Mouse (Mus musculus): Measurements from ENCODE around the gene Tmem50a.
"Not testable (repeated sequence)": the region's sequence is repeated elsewhere in the genome, so short reads cannot be mapped to it uniquely, and the experiment has no call there.

Tmem50a gene

GRCm38 (mm10) chr4:134922925-134923244 is 8.1 kb upstream of the Tmem50a start:
- peak; percentile 79 to 88 for DNase-seq

DNA sequence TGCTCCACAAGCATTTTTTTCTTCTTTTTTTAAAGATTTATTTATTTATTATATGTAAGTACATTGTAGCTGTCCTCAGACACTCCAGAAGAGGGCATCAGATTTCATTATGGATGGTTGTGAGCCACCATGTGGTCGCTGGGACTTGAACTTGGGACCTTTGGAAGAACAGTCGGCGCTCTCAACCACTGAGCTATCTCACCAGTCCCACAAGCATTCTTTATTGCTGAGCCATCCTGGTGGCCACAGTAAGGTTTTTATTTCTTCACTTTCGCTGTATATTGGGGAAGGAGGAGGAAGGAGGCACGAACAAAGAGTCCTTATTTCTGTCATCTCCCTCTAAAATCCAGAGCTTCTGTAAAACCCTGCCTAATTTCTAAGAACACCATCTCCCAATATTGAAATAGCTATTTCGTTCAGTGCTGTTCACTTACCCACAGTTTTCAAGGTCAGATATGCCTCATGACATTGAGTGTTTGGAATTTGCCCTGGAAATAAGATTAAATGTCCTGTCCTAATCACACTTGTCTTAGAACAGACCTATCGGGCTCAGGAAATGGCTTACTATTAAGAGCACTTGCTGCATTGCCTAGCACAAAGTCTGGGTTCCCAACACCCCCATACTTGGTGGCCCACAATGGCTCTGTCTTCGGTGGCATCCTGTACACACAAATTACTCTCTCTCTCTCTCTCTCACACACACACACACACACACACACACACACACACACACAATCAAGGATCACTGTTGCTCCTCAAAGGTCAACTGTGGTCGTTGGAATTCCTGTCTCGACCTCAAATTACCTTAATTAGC is 7.5 kb upstream of the Tmem50a start:
- DNase-seq, result no peak

- no peak for DNase-seq
These were observed 6.9 kb upstream of the Tmem50a start for GRCm38 (mm10) chr4:134921703-134922102.

- no peak for DNase-seq
These were observed 5.8 kb upstream of the Tmem50a start for GRCm38 (mm10) chr4:134920631-134921030.

GRCm38 (mm10) chr4:134919733-134920540 is 5.1 kb upstream of the Tmem50a start:
- DNase-seq, result no peak

- peak; percentile 58 to 66 for DNase-seq
These were observed 3.6 kb upstream of the Tmem50a start for GRCm38 (mm10) chr4:134918381-134918780.

- DNase-seq, result no peak
These were observed 2.4 kb upstream of the Tmem50a start for GRCm38 (mm10) chr4:134917194-134917593.

- DNase-seq, result peak; percentile 15 to 21
These were observed 613 bp upstream of the Tmem50a start for GRCm38 (mm10) chr4:134915223-134916050.

- no peak for DNase-seq
These were observed 531 bp downstream of the Tmem50a start for GRCm38 (mm10) chr4:134914122-134914863.

GRCm38 (mm10) chr4:134913413-134913812 is 1.4 kb downstream of the Tmem50a start:
- DNase-seq, result peak; percentile 87 to 88

GRCm38 (mm10) chr4:134911406-134911805 is 3.4 kb downstream of the Tmem50a start:
- DNase-seq, result not testable (repeated sequence)

GRCm38 (mm10) chr4:134903046-134903445 is 11.8 kb downstream of the Tmem50a start:
- no peak for DNase-seq

DNA sequence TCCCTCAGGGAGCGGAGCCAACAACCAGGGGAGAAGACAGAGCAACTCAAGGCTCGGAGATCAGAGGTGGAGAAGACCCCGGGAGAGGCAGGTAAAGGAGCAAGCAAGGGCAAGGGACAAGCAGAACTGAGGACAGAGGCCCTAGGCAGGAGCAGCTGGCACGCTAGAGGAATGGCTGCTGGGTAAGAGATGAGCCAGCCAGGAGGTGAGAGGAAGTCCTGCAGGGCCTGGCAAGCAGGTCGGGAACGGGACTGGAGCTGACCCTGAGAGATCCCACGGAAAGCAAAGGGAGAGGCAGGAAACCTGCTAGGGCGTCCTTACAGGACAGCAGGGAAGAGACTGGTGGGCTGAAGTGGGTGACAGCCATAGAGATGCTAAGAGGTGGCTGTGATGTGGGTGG is 13.7 kb downstream of the Tmem50a start:
- no peak for DNase-seq

DNA sequence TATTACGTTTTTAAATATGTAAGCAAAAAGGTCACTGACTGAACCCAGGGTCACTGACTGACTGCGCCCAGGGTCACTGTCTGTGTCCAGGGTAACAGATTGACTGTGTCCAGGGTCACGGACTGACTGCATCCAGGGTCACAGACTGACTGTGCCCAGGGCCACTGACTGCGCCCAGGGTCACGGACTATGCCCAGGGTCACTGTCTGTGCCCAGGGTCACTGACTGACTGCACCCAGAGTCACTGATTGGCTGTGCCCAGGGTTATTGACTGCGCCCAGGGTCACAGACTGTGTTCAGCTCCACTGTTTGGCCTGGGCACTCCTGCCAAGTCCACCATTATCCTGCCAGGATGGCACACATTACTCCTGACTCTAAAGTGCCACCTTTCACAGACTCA is 17.6 kb downstream of the Tmem50a start:
- DNase-seq, result no peak

DNA sequence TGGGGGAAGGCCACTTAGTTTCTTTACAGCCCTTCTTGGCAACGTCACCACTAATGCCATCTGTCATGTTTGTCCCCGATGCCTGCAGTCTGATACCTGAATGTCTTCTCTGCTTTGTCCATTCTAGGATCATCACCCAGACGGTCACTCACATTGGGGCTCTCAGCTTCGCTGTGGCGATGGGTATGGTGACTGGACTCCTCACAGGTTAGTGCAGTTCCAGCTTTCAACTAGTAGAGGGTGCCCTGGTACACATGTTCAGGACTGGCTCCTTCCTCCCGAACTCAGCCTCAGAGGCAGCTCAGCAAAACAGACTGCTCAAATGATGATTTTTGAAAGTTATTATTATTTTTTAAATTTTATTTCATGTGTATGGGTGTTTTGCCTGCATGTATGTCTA is 22.7 kb downstream of the Tmem50a start:
- DNase-seq, result peak; percentile 74 to 81

DNA sequence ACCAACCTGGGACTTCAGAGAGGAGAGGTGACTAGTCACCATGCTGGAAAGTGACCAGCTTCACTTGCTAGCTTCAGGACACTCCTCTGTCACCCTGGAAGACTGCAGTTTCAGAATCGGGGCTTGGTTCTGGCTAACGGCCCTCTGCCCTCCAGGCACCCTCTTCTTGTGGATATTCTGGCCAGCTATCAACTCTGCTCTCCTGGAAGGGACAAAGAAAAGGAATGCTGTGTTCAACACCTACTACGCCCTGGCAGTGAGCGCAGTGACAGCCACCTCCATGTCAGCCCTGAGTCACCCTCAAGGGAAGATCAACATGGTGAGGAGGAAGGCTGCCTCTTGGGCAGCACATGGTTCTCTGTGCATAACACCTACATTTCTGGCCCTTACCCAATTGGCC is 30.5 kb downstream of the Tmem50a start:
- no peak for DNase-seq

DNA sequence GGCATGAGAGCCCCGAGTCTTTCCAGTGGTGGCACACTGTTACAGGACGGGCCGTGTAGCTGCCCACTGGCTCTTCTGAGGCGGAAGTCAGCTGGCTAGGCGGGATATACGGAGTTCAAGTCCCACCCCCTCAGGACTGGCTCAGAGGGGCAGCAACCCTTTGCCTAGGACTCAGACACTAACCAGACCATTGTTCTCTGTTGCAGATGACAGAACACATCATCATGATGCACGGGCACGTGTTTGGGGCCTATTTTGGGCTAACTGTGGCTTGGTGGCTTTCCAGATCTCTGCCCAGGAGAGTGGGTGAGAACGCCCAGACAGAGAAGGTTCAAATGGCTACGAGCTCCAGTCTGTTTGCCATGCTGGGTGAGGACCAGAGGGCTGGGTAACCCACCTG is 31.0 kb downstream of the Tmem50a start:
- no peak for DNase-seq

DNA sequence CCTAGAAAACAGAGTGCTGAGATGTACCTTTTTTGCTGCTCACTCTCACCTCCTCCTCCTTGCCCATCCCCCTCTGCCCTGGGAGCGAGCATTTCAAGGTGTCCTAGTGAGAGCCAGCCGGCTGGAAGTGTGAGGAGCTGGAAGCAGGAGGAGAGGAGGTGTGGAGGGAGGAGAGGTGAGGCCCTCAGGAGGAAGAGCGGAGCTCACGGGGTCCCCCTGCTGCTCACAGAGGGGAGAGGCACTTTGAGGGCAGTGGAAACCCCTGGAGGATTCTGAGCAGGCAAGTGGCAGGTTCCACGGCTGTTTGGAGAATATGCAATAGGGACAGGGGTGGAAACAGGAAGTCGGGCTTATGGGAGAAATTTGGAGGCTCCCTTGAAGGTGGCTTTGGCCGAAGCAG is 31.6 kb downstream of the Tmem50a start:
- DNase-seq, result peak; percentile 47 to 65

GRCm38 (mm10) chr4:134880041-134880440 is 34.8 kb downstream of the Tmem50a start:
- DNase-seq, result peak; percentile 37 to 48

GRCm38 (mm10) chr4:134879410-134879981 is 35.3 kb downstream of the Tmem50a start:
- peak; percentile 90 to 91 for DNase-seq

GRCm38 (mm10) chr4:134876171-134876570 is 38.7 kb downstream of the Tmem50a start:
- no peak for DNase-seq

DNA sequence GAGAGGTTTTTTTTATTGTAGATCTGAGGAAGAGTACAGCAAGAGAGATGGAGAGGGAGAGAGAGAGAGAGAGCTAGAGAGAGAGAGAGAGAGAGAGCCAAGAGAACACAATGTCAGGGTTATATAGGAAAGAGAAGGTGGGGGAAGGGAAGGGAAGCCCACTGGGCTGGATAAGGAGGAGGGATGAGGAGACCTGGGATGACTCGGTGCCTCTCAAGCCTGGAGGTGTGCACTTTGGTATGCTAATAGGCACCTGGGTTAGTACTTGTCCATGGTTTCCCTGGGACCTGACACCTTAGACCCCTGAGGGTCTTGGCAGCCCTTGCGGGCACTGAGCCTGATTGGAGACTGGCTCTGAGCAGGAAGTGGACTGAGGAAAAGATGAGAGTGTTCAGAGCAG is 42.9 kb downstream of the Tmem50a start:
- no peak for DNase-seq

All from kidney, postnatal 4 days (tissue).